Mouse (Mus musculus) E14TG2a.4 (cell line): ENCODE measurements around the gene Mgat2.
"Not testable (repeated sequence)": the region's sequence is repeated elsewhere in the genome, so short reads cannot be mapped to it uniquely, and the experiment has no call there.

ENCODE experiments used
- CTCF ChIP-seq: conservative IDR thresholded peaks from 2 replicates; pipeline ENCODE4 v1.5.1; 2014; ENCODE audit warnings: low read length
- NANOG ChIP-seq: IDR thresholded peaks from 2 replicates; pipeline ENCODE4 v1.6.1; 2014; ENCODE audit warnings: borderline replicate concordance, low read length, mixed read lengths
- POU5F1 ChIP-seq: IDR thresholded peaks from 2 replicates; pipeline ENCODE4 v1.6.1; 2014; ENCODE audit warnings: low read length, borderline replicate concordance

DNA sequence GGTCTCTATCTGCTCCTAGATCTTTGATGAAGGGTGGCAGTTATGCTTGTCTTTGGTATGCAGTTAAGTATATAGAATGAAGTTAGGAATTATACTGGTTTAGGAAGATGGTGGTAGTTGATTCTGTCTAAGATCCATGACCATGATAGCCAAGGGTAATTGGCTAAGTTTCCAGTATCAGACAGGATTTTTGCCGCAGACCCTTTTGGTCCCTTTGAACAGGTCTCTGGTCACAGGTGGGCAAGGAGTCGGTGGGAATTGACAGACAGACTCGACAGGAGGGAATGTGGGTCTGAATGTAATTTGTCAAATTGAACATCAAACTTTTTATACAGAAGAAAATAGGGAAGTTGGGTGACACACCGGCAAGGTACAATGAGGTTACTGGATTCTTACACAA is 20.4 kb upstream of the Mgat2 start:
- not testable (repeated sequence) for TF ChIP-seq CTCF, NANOG, POU5F1
